Mouse (Mus musculus) natural killer cell, adult 2 months (primary cell): Measurements from ENCODE around the gene Igf2.
A peak's percentile ranks its signal among the peaks of the same experiment; 100 is the strongest.

Experiments
- DNase-seq, 2 experiments: peaks; one replicate each; pipeline ENCODE4 v3.0.0; 2022; ENCODE audit warnings: low spot score in 2 of 2

Igf2 gene

GRCm38 (mm10) chr7:142658681-142659180 lies 7.9 kb downstream of the Igf2 start:
- no peak for DNase-seq

GRCm38 (mm10) chr7:142657821-142658614 lies 8.6 kb downstream of the Igf2 start:
- no peak for DNase-seq

- no peak for DNase-seq
Measured at GRCm38 (mm10) chr7:142657341-142657791, 9.2 kb downstream of the Igf2 start.

GRCm38 (mm10) chr7:142656055-142656454 lies 10.6 kb downstream of the Igf2 start:
- no peak for DNase-seq

- no peak for DNase-seq
Measured at GRCm38 (mm10) chr7:142655633-142656032, 11.0 kb downstream of the Igf2 start.

GRCm38 (mm10) chr7:142653726-142654125 lies 12.9 kb downstream of the Igf2 start:
- no peak for DNase-seq

GRCm38 (mm10) chr7:142646676-142647075 lies 19.9 kb downstream of the Igf2 start:
- no peak for DNase-seq

GRCm38 (mm10) chr7:142645045-142645444 lies 21.6 kb downstream of the Igf2 start:
- no peak for DNase-seq

- no peak for DNase-seq
Measured at GRCm38 (mm10) chr7:142636178-142636577, 30.4 kb downstream of the Igf2 start.

- DNase-seq: no peak
Measured at GRCm38 (mm10) chr7:142630691-142631090, 35.9 kb downstream of the Igf2 start.

GRCm38 (mm10) chr7:142629806-142630205 lies 36.8 kb downstream of the Igf2 start:
- DNase-seq: no peak

GRCm38 (mm10) chr7:142622180-142622579 lies 44.4 kb downstream of the Igf2 start:
- DNase-seq: no peak

GRCm38 (mm10) chr7:142613077-142613476 lies 53.5 kb downstream of the Igf2 start:
- DNase-seq: no peak

GRCm38 (mm10) chr7:142610627-142611406 lies 55.8 kb downstream of the Igf2 start:
- DNase-seq: peak in 1 of 2 experiments; percentile 11

- no peak for DNase-seq
Measured at GRCm38 (mm10) chr7:142600921-142601320, 65.7 kb downstream of the Igf2 start.
